Mouse (Mus musculus): ENCODE data around the gene Gm10801. TPM values are rescaled to one million over a fixed set of nuclear protein-coding genes. Genes with fewer than 3 reads are reported as not detected.
"Not testable (repeated sequence)": the region's sequence is repeated elsewhere in the genome, so short reads cannot be mapped to it uniquely, and the experiment has no call there.

The Gm10801 gene
- polyA plus RNA-seq (2016; fragmentation: Nextera tagmentation; extraction: Ambion mirVana) = not detected in 2 replicates

DNA sequence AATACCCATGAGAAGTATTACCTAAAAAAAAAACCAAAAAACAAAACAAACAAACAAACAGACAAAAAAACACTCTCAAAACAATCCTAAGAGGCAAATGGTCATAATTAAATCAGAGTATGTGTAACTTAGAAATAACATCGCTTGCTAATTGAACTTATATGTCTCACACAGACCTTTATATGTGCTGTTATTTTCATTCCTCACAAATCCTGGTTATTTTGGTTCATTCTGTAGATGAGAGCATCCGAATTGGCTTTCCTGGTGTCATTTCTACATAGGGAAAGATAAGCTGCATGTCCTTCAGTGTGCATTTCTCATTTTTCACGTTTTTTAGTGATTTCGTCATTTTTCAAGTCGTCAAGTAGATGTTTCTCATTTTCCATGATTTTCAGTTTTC lies at the start of gene Gm10801:
Gm10801 (plus strand) TSS at position 301 of the 400 bp plus-strand sequence.
- not testable (repeated sequence) for H3K27me3 ChIP-seq; H3K4me3 ChIP-seq (replicated peaks); H3K4me1 ChIP-seq (replicated peaks); H3K9me3 ChIP-seq; H3K4me2 ChIP-seq; H3K9ac ChIP-seq (replicated peaks); H3K36me3 ChIP-seq; ATAC-seq (ENCODE audit: insufficient number of reproducible peaks, insufficient read depth, low FRiP score, low TSS enrichment, low read depth); H3K27ac ChIP-seq
- WGBS = 83% methylated on average over 4 of the region's 5 CpGs

GRCm38 (mm10) chr2:98667201-98667600 lies 5.2 kb downstream of the Gm10801 start, which contains the start of gene Gm10800:
TSS of gene Gm10800 (minus strand) at chr2:98667301.
- not testable (repeated sequence) for H3K4me2 ChIP-seq; ATAC-seq (ENCODE audit: insufficient number of reproducible peaks, insufficient read depth, low FRiP score, low TSS enrichment, low read depth); H3K27me3 ChIP-seq; H3K9me3 ChIP-seq; H3K4me3 ChIP-seq (replicated peaks); H3K4me1 ChIP-seq (replicated peaks); H3K36me3 ChIP-seq; H3K9ac ChIP-seq (replicated peaks); H3K27ac ChIP-seq
- 81% methylated on average over 4 of the region's 4 CpGs for WGBS

GRCm38 (mm10) chr2:98697533-98697932 lies 35.5 kb downstream of the Gm10801 start:
- no peaks in the 10 kb centered on the region for H3K36me3 ChIP-seq
- no peak for ATAC-seq (ENCODE audit: insufficient number of reproducible peaks, insufficient read depth, low FRiP score, low TSS enrichment, low read depth)

More at GRCm38 (mm10) chr2:98697533-98697932, 35.5 kb downstream of the Gm10801 start:
- H3K27ac ChIP-seq = no peak overlapping the region
- H3K9me3 ChIP-seq = no peaks in the 10 kb centered on the region
- no peak overlapping the region for H3K4me2 ChIP-seq
- no peaks in the 10 kb centered on the region for H3K4me1 ChIP-seq (replicated peaks)
- no peaks in the 10 kb centered on the region for H3K27me3 ChIP-seq
- WGBS = 100% methylated on average over 1 of the region's 1 CpGs
- no peak overlapping the region for H3K4me3 ChIP-seq (replicated peaks)
- no peak overlapping the region for H3K9ac ChIP-seq (replicated peaks)

Other genes with a start within 250 kb of the Gm10801 start
- gene Gm10800, start 5.1 kb downstream of the Gm10801 start, polyA plus RNA-seq (2016; fragmentation: Nextera tagmentation; extraction: Ambion mirVana) = 0.34 TPM in 1 of 2 replicates, not detected in the other